Mouse (Mus musculus): ENCODE results near the gene Dcdc2b. TPM values are rescaled to one million over a fixed set of nuclear protein-coding genes. Genes with fewer than 3 reads are reported as not detected.

The Dcdc2b gene
- polyA plus RNA-seq, 1 experiment from 2014 or later, result 1.5 TPM

- Histone ChIP-seq H3K4me1 (replicated peaks; ENCODE audit: control insufficient read depth, insufficient read depth, low read length) (peaks cover 4% of the 10 kb centered on the region), H3K27ac (ENCODE audit: low read depth, low read length) (no peak overlapping the region), H3K9ac (ENCODE audit: low read depth, low read length) (no peak overlapping the region), H3K36me3 (ENCODE audit: control insufficient read depth, insufficient read depth, low read length) (no peaks in the 10 kb centered on the region), H3K4me2 (no peak overlapping the region), H3K9me3 (ENCODE audit: control insufficient read depth, low read length) (no peaks in the 10 kb centered on the region), H3K4me3 (ENCODE audit: low read depth, low read length) (no peak overlapping the region), H3K27me3 (replicated peaks; ENCODE audit: control insufficient read depth, insufficient read depth, low read length) (no peaks in the 10 kb centered on the region)
- WGBS, result 73% methylated on average over 8 of the region's 8 CpGs
- ATAC-seq (replicated peaks; ENCODE audit: low FRiP score) (no peak), DNase-seq (ENCODE audit: low spot score) (no peak)
These were observed 42.4 kb downstream of the Dcdc2b start for GRCm38 (mm10) chr4:129571551-129572084.

DNA sequence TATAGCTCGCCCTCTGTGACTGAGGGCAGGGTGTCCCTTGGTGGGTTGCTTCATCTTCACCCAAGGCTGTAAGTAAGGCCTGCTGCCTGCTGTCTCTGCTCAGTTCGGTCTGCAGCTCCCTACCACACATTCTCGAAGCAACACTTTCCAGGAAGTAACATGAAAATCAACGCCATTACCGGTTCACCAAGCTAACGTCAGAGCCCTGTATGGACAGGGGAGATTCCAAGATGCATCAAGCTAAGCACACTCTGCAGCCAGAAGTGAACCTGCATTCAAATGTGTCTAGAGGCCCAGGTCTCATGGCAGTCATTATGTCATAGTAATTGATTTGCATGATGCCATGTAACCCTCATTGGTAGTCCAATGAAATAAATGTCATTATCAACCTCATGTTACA is 44.0 kb downstream of the Dcdc2b start:
- ATAC-seq (replicated peaks; ENCODE audit: low FRiP score), result no peak
- Histone ChIP-seq H3K4me1 (replicated peaks; ENCODE audit: control insufficient read depth, insufficient read depth, low read length) (peaks cover 1% of the 10 kb centered on the region), H3K9ac (ENCODE audit: low read depth, low read length) (no peak overlapping the region), H3K27me3 (replicated peaks; ENCODE audit: control insufficient read depth, insufficient read depth, low read length) (no peaks in the 10 kb centered on the region), H3K27ac (ENCODE audit: low read depth, low read length) (no peak overlapping the region), H3K9me3 (ENCODE audit: control insufficient read depth, low read length) (no peaks in the 10 kb centered on the region), H3K4me2 (no peak overlapping the region), H3K36me3 (ENCODE audit: control insufficient read depth, insufficient read depth, low read length) (no peaks in the 10 kb centered on the region), H3K4me3 (ENCODE audit: low read depth, low read length) (no peak overlapping the region)
- no peak for DNase-seq (ENCODE audit: low spot score)
- 81% methylated on average over 6 of the region's 6 CpGs for WGBS

GRCm38 (mm10) chr4:129568366-129568765 is 45.7 kb downstream of the Dcdc2b start:
- H3K27me3 ChIP-seq (replicated peaks; ENCODE audit: control insufficient read depth, insufficient read depth, low read length), result no peaks in the 10 kb centered on the region
- no peaks in the 10 kb centered on the region for H3K9me3 ChIP-seq (ENCODE audit: control insufficient read depth, low read length)
- 83% methylated on average over 7 of the region's 7 CpGs for WGBS
- H3K27ac ChIP-seq (ENCODE audit: low read depth, low read length), result no peak overlapping the region
- H3K9ac ChIP-seq (ENCODE audit: low read depth, low read length), result no peak overlapping the region
- H3K4me1 ChIP-seq (replicated peaks; ENCODE audit: control insufficient read depth, insufficient read depth, low read length), result peaks cover 3% of the 10 kb centered on the region
- H3K36me3 ChIP-seq (ENCODE audit: control insufficient read depth, insufficient read depth, low read length), result no peaks in the 10 kb centered on the region
- DNase-seq (ENCODE audit: low spot score), result no peak
- no peak overlapping the region for H3K4me3 ChIP-seq (ENCODE audit: low read depth, low read length)
- ATAC-seq (replicated peaks; ENCODE audit: low FRiP score), result no peak
- no peak overlapping the region for H3K4me2 ChIP-seq

- Histone ChIP-seq H3K36me3 (ENCODE audit: control insufficient read depth, insufficient read depth, low read length) (no peaks in the 10 kb centered on the region), H3K4me1 (replicated peaks; ENCODE audit: control insufficient read depth, insufficient read depth, low read length) (peaks cover 7% of the 10 kb centered on the region), H3K4me3 (ENCODE audit: low read depth, low read length) (no peak overlapping the region), H3K27me3 (replicated peaks; ENCODE audit: control insufficient read depth, insufficient read depth, low read length) (no peaks in the 10 kb centered on the region), H3K27ac (ENCODE audit: low read depth, low read length) (no peak overlapping the region), H3K9me3 (ENCODE audit: control insufficient read depth, low read length) (no peaks in the 10 kb centered on the region), H3K9ac (ENCODE audit: low read depth, low read length) (no peak overlapping the region), H3K4me2 (no peak overlapping the region)
- no peak for ATAC-seq (replicated peaks; ENCODE audit: low FRiP score)
- DNase-seq (ENCODE audit: low spot score), result no peak
- WGBS, result 79% methylated on average over 6 of the region's 6 CpGs
These were observed 48.9 kb downstream of the Dcdc2b start for GRCm38 (mm10) chr4:129565139-129565538.

DNA sequence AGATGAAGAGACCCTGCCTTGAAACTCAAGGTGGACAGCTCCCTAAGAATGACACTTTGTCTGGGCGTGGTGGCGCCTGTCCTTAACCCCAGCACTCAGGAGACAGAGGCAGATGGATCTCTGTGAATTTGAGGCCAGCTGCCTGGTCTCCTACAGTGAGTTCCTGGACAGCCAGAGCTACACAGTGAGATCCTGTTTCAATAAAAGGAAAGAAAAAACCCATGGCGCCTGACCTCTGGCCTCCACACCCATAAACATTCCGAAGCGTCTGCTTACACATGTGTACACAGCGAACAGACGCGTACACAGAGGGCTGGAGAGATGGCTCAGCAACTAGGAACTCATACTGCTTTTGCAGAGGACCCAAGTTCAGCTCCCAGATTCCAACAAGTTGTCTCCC is 50.3 kb downstream of the Dcdc2b start:
- H3K27ac ChIP-seq (ENCODE audit: low read depth, low read length), result no peak overlapping the region
- H3K36me3 ChIP-seq (ENCODE audit: control insufficient read depth, insufficient read depth, low read length), result no peaks in the 10 kb centered on the region
- 67% methylated on average over 8 of the region's 8 CpGs for WGBS
- ATAC-seq (replicated peaks; ENCODE audit: low FRiP score), result no peak
- no peaks in the 10 kb centered on the region for H3K27me3 ChIP-seq (replicated peaks; ENCODE audit: control insufficient read depth, insufficient read depth, low read length)
- DNase-seq (ENCODE audit: low spot score), result no peak
- no peak overlapping the region for H3K4me2 ChIP-seq
- H3K9me3 ChIP-seq (ENCODE audit: control insufficient read depth, low read length), result no peaks in the 10 kb centered on the region
- peaks cover 7% of the 10 kb centered on the region for H3K4me1 ChIP-seq (replicated peaks; ENCODE audit: control insufficient read depth, insufficient read depth, low read length)
- H3K9ac ChIP-seq (ENCODE audit: low read depth, low read length), result no peak overlapping the region
- H3K4me3 ChIP-seq (ENCODE audit: low read depth, low read length), result no peak overlapping the region

DNA sequence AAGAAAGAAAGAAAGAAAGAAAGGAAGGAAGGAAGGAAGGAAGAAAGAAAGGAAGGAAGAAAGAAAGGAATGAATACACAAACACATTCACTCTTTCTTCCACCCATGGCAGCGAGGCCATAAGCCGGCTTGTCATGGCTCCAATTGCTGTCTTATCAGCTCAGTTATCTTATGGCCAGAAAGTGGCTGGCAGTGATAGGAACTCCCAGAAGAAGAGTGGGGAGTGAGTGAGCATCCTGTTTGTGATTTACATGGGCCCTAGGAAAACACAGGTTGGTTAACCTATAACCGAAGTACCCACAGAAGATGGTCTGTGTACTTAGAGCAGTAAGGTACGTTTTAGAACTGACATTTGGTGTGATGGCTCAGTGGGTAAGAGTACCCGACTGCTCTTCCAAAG is 52.9 kb downstream of the Dcdc2b start:
- Histone ChIP-seq H3K9ac (ENCODE audit: low read depth, low read length) (no peak overlapping the region), H3K9me3 (ENCODE audit: control insufficient read depth, low read length) (no peaks in the 10 kb centered on the region), H3K4me3 (ENCODE audit: low read depth, low read length) (no peak overlapping the region), H3K27me3 (replicated peaks; ENCODE audit: control insufficient read depth, insufficient read depth, low read length) (no peaks in the 10 kb centered on the region), H3K36me3 (ENCODE audit: control insufficient read depth, insufficient read depth, low read length) (no peaks in the 10 kb centered on the region), H3K4me1 (replicated peaks; ENCODE audit: control insufficient read depth, insufficient read depth, low read length) (peaks cover 18% of the 10 kb centered on the region), H3K4me2 (no peak overlapping the region), H3K27ac (ENCODE audit: low read depth, low read length) (no peak overlapping the region)
- ATAC-seq (replicated peaks; ENCODE audit: low FRiP score), result no peak
- WGBS, result 69% methylated on average over 5 of the region's 5 CpGs
- DNase-seq (ENCODE audit: low spot score), result no peak

Other genes starting within 250 kb of the Dcdc2b start
- 4.2 and 4.8 TPM in 2 replicates for gene Zbtb8a, start 236.1 kb downstream of the Dcdc2b start, polyA plus RNA-seq (2014; fragmentation: Nextera tagmentation; extraction: Ambion mirVana)
- gene Zbtb8b, start 173.4 kb downstream of the Dcdc2b start, polyA plus RNA-seq (2014; fragmentation: Nextera tagmentation; extraction: Ambion mirVana), result 2.4 and 2.8 TPM in 2 replicates
- 21.6 and 22.5 TPM in 2 replicates for gene Bsdc1, start 152.7 kb downstream of the Dcdc2b start, polyA plus RNA-seq (2014; fragmentation: Nextera tagmentation; extraction: Ambion mirVana)
- not detected in 2 replicates for gene Tssk3, start 123.2 kb downstream of the Dcdc2b start, polyA plus RNA-seq (2014; fragmentation: Nextera tagmentation; extraction: Ambion mirVana)
- gene Fam229a, start 123.1 kb downstream of the Dcdc2b start, polyA plus RNA-seq (2014; fragmentation: Nextera tagmentation; extraction: Ambion mirVana), result not detected in 2 replicates
- 388 and 395 TPM in 2 replicates for gene Marcksl1, start 100.7 kb downstream of the Dcdc2b start, polyA plus RNA-seq (2014; fragmentation: Nextera tagmentation; extraction: Ambion mirVana)
- 215 and 223 TPM in 2 replicates for gene Hdac1, start 71.5 kb downstream of the Dcdc2b start, polyA plus RNA-seq (2014; fragmentation: Nextera tagmentation; extraction: Ambion mirVana)
- 5.5 and 6.0 TPM in 2 replicates for gene Lck, start 40.6 kb downstream of the Dcdc2b start, polyA plus RNA-seq (2014; fragmentation: Nextera tagmentation; extraction: Ambion mirVana)
- gene Fam167b, start 35.7 kb downstream of the Dcdc2b start, polyA plus RNA-seq (2014; fragmentation: Nextera tagmentation; extraction: Ambion mirVana), result 9.2 and 9.3 TPM in 2 replicates
- 329 and 341 TPM in 2 replicates for gene Eif3i, start 13.6 kb downstream of the Dcdc2b start, polyA plus RNA-seq (2014; fragmentation: Nextera tagmentation; extraction: Ambion mirVana)
- gene Tmem234, start 13.6 kb downstream of the Dcdc2b start, polyA plus RNA-seq (2014; fragmentation: Nextera tagmentation; extraction: Ambion mirVana), result 207 and 228 TPM in 2 replicates
- gene Iqcc, start 4.8 kb upstream of the Dcdc2b start, polyA plus RNA-seq (2014; fragmentation: Nextera tagmentation; extraction: Ambion mirVana), result 23.6 and 25.3 TPM in 2 replicates
- 27.2 and 33.1 TPM in 2 replicates for gene Ccdc28b, start 9.7 kb upstream of the Dcdc2b start, polyA plus RNA-seq (2014; fragmentation: Nextera tagmentation; extraction: Ambion mirVana)
- gene Txlna, start 26.8 kb upstream of the Dcdc2b start, polyA plus RNA-seq (2014; fragmentation: Nextera tagmentation; extraction: Ambion mirVana), result 70.6 and 76.7 TPM in 2 replicates
- 11.7 and 12.6 TPM in 2 replicates for gene Kpna6, start 58.5 kb upstream of the Dcdc2b start, polyA plus RNA-seq (2014; fragmentation: Nextera tagmentation; extraction: Ambion mirVana)
- gene Tmem39b, start 82.6 kb upstream of the Dcdc2b start, polyA plus RNA-seq (2014; fragmentation: Nextera tagmentation; extraction: Ambion mirVana), result 24.1 and 24.7 TPM in 2 replicates
- 78.4 and 83.3 TPM in 2 replicates for gene Khdrbs1, start 128.0 kb upstream of the Dcdc2b start, polyA plus RNA-seq (2014; fragmentation: Nextera tagmentation; extraction: Ambion mirVana)
- gene Ptp4a2, start 197.0 kb upstream of the Dcdc2b start, polyA plus RNA-seq (2014; fragmentation: Nextera tagmentation; extraction: Ambion mirVana), result 279 and 298 TPM in 2 replicates